Mouse (Mus musculus) ovary, adult 10 weeks (tissue): ENCODE data around the gene Lce1a1. TPM values are rescaled to one million over a fixed set of nuclear protein-coding genes. Genes with fewer than 3 reads are reported as not detected.

Source experiments
- polyA plus RNA-seq: library from polyadenylated mRNA; stranded (reverse); fragments of 350-450 nt; fragmentation: Illumina TruSeq; extraction: RNeasy Lipid Tissue Mini Kit (QIAGEN cat#74804); gene quantifications from one replicate; pipeline ENCODE4 v1.2.3, GENCODE M21; 2014

The Lce1a1 gene
- polyA plus RNA-seq = not detected

GRCm38 (mm10) chr3:92648207-92648606 is at the start of gene Lce1a1:
Lce1a1 (minus strand) TSS chr3:92648307.

GRCm38 (mm10) chr3:92687110-92687509 is 39.0 kb upstream of the Lce1a1 start, which contains the start of gene Lce1d:
Lce1d (minus strand) TSS chr3:92687210.

GRCm38 (mm10) chr3:92678947-92679346 is 30.8 kb upstream of the Lce1a1 start, which contains the start of gene Lce1c:
Lce1c (plus strand) TSS chr3:92679247.

GRCm38 (mm10) chr3:92670215-92670614 is 22.1 kb upstream of the Lce1a1 start, which contains the start of gene Lce1a2:
Lce1a2 (minus strand) TSS chr3:92670315.

GRCm38 (mm10) chr3:92656826-92657225 is 8.7 kb upstream of the Lce1a1 start, which contains the start of gene Lce1b:
Lce1b (minus strand) TSS chr3:92656926.

GRCm38 (mm10) chr3:92621560-92621959 is 26.5 kb downstream of the Lce1a1 start, which contains the start of gene Lce6a:
Lce6a (minus strand) TSS chr3:92621660.

GRCm38 (mm10) chr3:92607392-92607791 is 40.7 kb downstream of the Lce1a1 start, which contains the start of gene 2210017I01Rik:
2210017I01Rik (minus strand) TSS chr3:92607492.

Other genes with a start within 250 kb of the Lce1a1 start
- not detected for gene Sprr2i, start 240.3 kb downstream of the Lce1a1 start, polyA plus RNA-seq
- gene Sprr2j-ps, start 230.2 kb downstream of the Lce1a1 start, polyA plus RNA-seq = not detected
- gene Gm9774, start 218.9 kb downstream of the Lce1a1 start, polyA plus RNA-seq = 5.8 TPM
- gene Sprr2k, start 215.7 kb downstream of the Lce1a1 start, polyA plus RNA-seq = not detected
- not detected for gene Sprr1b, start 209.5 kb downstream of the Lce1a1 start, polyA plus RNA-seq
- not detected for gene Sprr3, start 189.6 kb downstream of the Lce1a1 start, polyA plus RNA-seq
- not detected for gene Sprr1a, start 162.4 kb downstream of the Lce1a1 start, polyA plus RNA-seq
- not detected for gene Sprr4, start 147.8 kb downstream of the Lce1a1 start, polyA plus RNA-seq
- gene 2310046K23Rik, start 113.8 kb downstream of the Lce1a1 start, polyA plus RNA-seq = not detected
- gene Ivl, start 74.6 kb downstream of the Lce1a1 start, polyA plus RNA-seq = not detected
- gene Smcp, start 59.3 kb downstream of the Lce1a1 start, polyA plus RNA-seq = not detected
- gene 2210017I01Rik, start 40.8 kb downstream of the Lce1a1 start, polyA plus RNA-seq = not detected
- gene Lce6a, start 26.6 kb downstream of the Lce1a1 start, polyA plus RNA-seq = not detected
- gene Lce1b, start 8.6 kb upstream of the Lce1a1 start, polyA plus RNA-seq = not detected
- not detected for gene Lce1a2, start 22.0 kb upstream of the Lce1a1 start, polyA plus RNA-seq
- not detected for gene Lce1c, start 30.9 kb upstream of the Lce1a1 start, polyA plus RNA-seq
- not detected for gene Lce1d, start 38.9 kb upstream of the Lce1a1 start, polyA plus RNA-seq
- gene Lce1e, start 60.8 kb upstream of the Lce1a1 start, polyA plus RNA-seq = not detected
- gene Lce1f, start 72.0 kb upstream of the Lce1a1 start, polyA plus RNA-seq = not detected
- gene Gm38119, start 90.8 kb upstream of the Lce1a1 start, polyA plus RNA-seq = not detected
- not detected for gene Lce1g, start 104.0 kb upstream of the Lce1a1 start, polyA plus RNA-seq
- not detected for gene Lce1h, start 116.8 kb upstream of the Lce1a1 start, polyA plus RNA-seq
- gene Lce1i, start 130.6 kb upstream of the Lce1a1 start, polyA plus RNA-seq = not detected
- not detected for gene Lce1j, start 142.2 kb upstream of the Lce1a1 start, polyA plus RNA-seq
- gene Lce1k, start 159.6 kb upstream of the Lce1a1 start, polyA plus RNA-seq = not detected
- not detected for gene Kprp, start 178.9 kb upstream of the Lce1a1 start, polyA plus RNA-seq
- gene Lce1l, start 203.0 kb upstream of the Lce1a1 start, polyA plus RNA-seq = not detected
- gene 2310050C09Rik, start 221.9 kb upstream of the Lce1a1 start, polyA plus RNA-seq = not detected